21 mouse cellular contexts compared by ENCODE assay signal in genomic region chr6:71738611-71739010, GRCm38 (mm10). TPM values are rescaled to one million over a fixed set of nuclear protein-coding genes. Genes with fewer than 3 reads are reported as not detected.
A peak's percentile ranks its signal among the peaks of the same experiment; 100 is the strongest.
DNase-seq lines count a peak whose midpoint lies in the region; TF ChIP-seq lines count a peak whose summit lies in the region.
"Had no signal": no experiment of that assay in that cellular context is flagged by ENCODE, and none has a peak within 500 bp of the region (broad histone marks: within the 10 kb centered on the region; RNA-seq: fewer than 3 reads in every experiment).

No protein-coding gene starts in this region.

- TF ChIP-seq CTCF in left cerebral cortex, adult 2 months (IDR thresholded peaks at IDR 0.05) = no peak

- DNase-seq in gastrocnemius, postnatal 10 days = peak; percentile 18
- no peak for DNase-seq in gastrocnemius, adult 8-10 months (ENCODE audit: low spot score in 2 of 2)
- DNase-seq in left cerebral cortex, adult 2 months (ENCODE audit: extremely low spot score in 1 of 2, low spot score in 2 of 2) = no peak
- no peak for DNase-seq in left cerebral cortex, postnatal 14 days (ENCODE audit: low spot score in 2 of 2)
- peak; percentile 40 for DNase-seq in brain, adult 2 months (ENCODE audit: low read depth, low spot score)
- peak; percentile 70 to 73 for DNase-seq in cerebellum, postnatal 14 days
- DNase-seq in heart, adult 8-10 months (ENCODE audit: low spot score) = no peak
- DNase-seq: B cell, adult 2 months; heart, adult 11 months; heart, postnatal 36 days; kidney, adult 18-20 months; kidney, postnatal 14 days; liver, embryonic 13.5 days had no signal

- H3K4me3 ChIP-seq in left cerebral cortex, adult 2 months = no peak overlapping the region
- H3K4me3 ChIP-seq: embryonic facial prominence, embryonic 13.5 days; heart, embryonic 13.5 days; limb, embryonic 13.5 days; liver, embryonic 13.5 days; lung, embryonic 15.5 days; midbrain, embryonic 10.5 days; neural tube, embryonic 12.5 days had no signal

- H3K27ac ChIP-seq in left cerebral cortex, adult 2 months = 0 out of 2 replicates have a peak overlapping the region, but pooled peaks have one; percentile 16
- H3K27ac ChIP-seq: embryonic facial prominence, embryonic 13.5 days; heart, embryonic 13.5 days; limb, embryonic 13.5 days; lung, embryonic 15.5 days; macrophage; midbrain, embryonic 10.5 days; neural tube, embryonic 12.5 days had no signal

- intact Hi-C loops in left cerebral cortex, adult 2 months (cut with DNase I) = no loop called here
- intact Hi-C loops in left cerebral cortex, postnatal 14 days (cut with DNase I) = no loop called here

RNA-seq across cellular contexts. Expression of gene Reep1, which starts 31.2 kb away (rescaled TPM):
- total RNA-seq in gastrocnemius, postnatal 10 days (2021) = 100 to 1,000 TPM; 104 to 111 TPM
- 10 to 100 TPM; 58.1 to 89.1 (median 69.7) TPM for total RNA-seq in gastrocnemius, adult 8-10 months (2022)
- 10 to 100 TPM; 81.4 to 81.5 TPM for total RNA-seq in left cerebral cortex, adult 2 months (2021)
- total RNA-seq in left cerebral cortex, postnatal 14 days (2021) = 100 to 1,000 TPM; 134 TPM
- total RNA-seq in heart, adult 8-10 months (2022) = 10 to 100 TPM; 16.2 to 20.0 (median 18.0) TPM
- total RNA-seq: monocyte, adult 5-6 weeks had no signal

Comparison
In these comparisons a context has a peak if more than half of its experiments do, and no peak if none do; other contexts are left out.
1. DNase-seq: peak in gastrocnemius, postnatal 10 days (single experiment), brain, adult 2 months (single experiment) and cerebellum, postnatal 14 days (2 of 2); none in gastrocnemius, adult 8-10 months (0 of 2), left cerebral cortex, adult 2 months (0 of 2), left cerebral cortex, postnatal 14 days (0 of 2) and heart, adult 8-10 months (single experiment).